Mouse (Mus musculus) lung, postnatal 0 days (tissue): ENCODE results near the gene Prr14l. TPM values are rescaled to one million over a fixed set of nuclear protein-coding genes. Genes with fewer than 3 reads are reported as not detected.

Experiments used
- ATAC-seq: fragments of 200-750 bp; cut with Nextera tagmentation; 2 replicates; pipeline ENCODE4 v1.8.0; 2017; ENCODE audit warnings: moderate library complexity
- DNase-seq: peaks from one replicate; pipeline ENCODE4 v3.0.0-alpha.2; 2016; ENCODE audit warnings: low spot score
- H3K27ac ChIP-seq: fragments of 300-500 bp; sonication (generic); 2 replicates; pipeline ENCODE4 v1.5.1; 2014; ENCODE audit warnings: antibody characterized with exemption, mild to moderate bottlenecking, low read length, mixed read lengths
- H3K27me3 ChIP-seq: fragments of 300-500 bp; sonication (generic); replicated peaks from 2 replicates; pipeline ENCODE4 v1.6.1; 2014; ENCODE audit warnings: low read length, mixed read lengths; ENCODE audit not compliant: insufficient read depth
- H3K36me3 ChIP-seq: fragments of 300-500 bp; sonication (generic); 2 replicates; pipeline ENCODE4 v1.6.1; 2014; ENCODE audit warnings: low read length, mixed read lengths; ENCODE audit not compliant: insufficient read depth
- H3K4me1 ChIP-seq: fragments of 300-500 bp; sonication (generic); 2 replicates; pipeline ENCODE4 v1.6.1; 2014; ENCODE audit warnings: antibody characterized with exemption, low read depth, low read length, mixed read lengths; ENCODE audit not compliant: insufficient read depth
- H3K4me2 ChIP-seq: fragments of 300-500 bp; sonication (generic); replicated peaks from 2 replicates; pipeline ENCODE4 v1.6.1; 2014; ENCODE audit warnings: low read depth, mild to moderate bottlenecking, low read length, moderate library complexity, mixed read lengths
- H3K4me3 ChIP-seq: fragments of 300-500 bp; sonication (generic); 2 replicates; pipeline ENCODE4 v1.5.1; 2014; ENCODE audit warnings: low read depth, low read length
- H3K9ac ChIP-seq: fragments of 300-500 bp; sonication (generic); replicated peaks from 2 replicates; pipeline ENCODE4 v1.6.1; 2014; ENCODE audit warnings: low read depth, mild to moderate bottlenecking
- H3K9me3 ChIP-seq: fragments of 300-500 bp; sonication (generic); 2 replicates; pipeline ENCODE4 v1.6.1; 2016; ENCODE audit warnings: low read length, mixed read lengths
- CTCF ChIP-seq: IDR thresholded peaks from 2 replicates; pipeline ENCODE4 v1.5.1; 2016; ENCODE audit warnings: antibody characterized with exemption, mild to moderate bottlenecking
- EP300 ChIP-seq: IDR thresholded peaks from 2 replicates; pipeline ENCODE4 v1.6.1; 2016; ENCODE audit warnings: antibody characterized with exemption, mild to moderate bottlenecking, control low read depth
- WGBS: fragments of 180-500 bp; shearing (Covaris S2); extraction: QIAGEN DNeasy Blood & Tissue Kit; methylation state at CpG from one replicate; pipeline ENCODE4 v1.1.7; 2014; 5-methylcytosine and 5-hydroxymethylcytosine counted together
- polyA plus RNA-seq: library from polyadenylated mRNA; unstranded; fragments of >200 nt; fragmentation: Nextera tagmentation; extraction: Ambion mirVana; gene quantifications from 2 replicates; pipeline ENCODE4 v1.2.1, GENCODE M21; 2015

Gene Prr14l
- polyA plus RNA-seq = 5.2 and 9.6 TPM in 2 replicates

- H3K4me1 ChIP-seq = peaks cover 11% of the 10 kb centered on the region; the same call in 1 of the 2 replicates
- H3K27ac ChIP-seq = peak within 1 kb of the TSS; percentile 85
- peak within 1 kb of the TSS; percentile 81 for H3K4me2 ChIP-seq
- H3K27me3 ChIP-seq = no peaks in the 10 kb centered on the region
- DNase-seq = peak; percentile 97
- no peaks in the 10 kb centered on the region for H3K36me3 ChIP-seq
- 2% methylated on average over 42 of the region's 51 CpGs for WGBS
- no peaks in the 10 kb centered on the region for H3K9me3 ChIP-seq
- peak within 1 kb of the TSS; percentile 91 for H3K4me3 ChIP-seq
- peak; percentile 99 for ATAC-seq
- peak within 1 kb of the TSS; percentile 96 for H3K9ac ChIP-seq
- TF ChIP-seq EP300 (no peak), CTCF (peak; percentile 16; the same call in 1 of the 2 replicates)
Measured at GRCm38 (mm10) chr5:32853731-32854507, at the start of gene Prr14l. Gene Prr14l, minus strand, starts transcription at chr5:32854256.

- WGBS = 73% methylated on average over 3 of the region's 3 CpGs
- no peak overlapping the region for H3K4me2 ChIP-seq
- H3K4me1 ChIP-seq = no peaks in the 10 kb centered on the region
- no peak overlapping the region for H3K27ac ChIP-seq
- no peak overlapping the region for H3K9ac ChIP-seq
- H3K36me3 ChIP-seq = peaks cover 12% of the 10 kb centered on the region
- no peaks in the 10 kb centered on the region for H3K27me3 ChIP-seq
- DNase-seq (no peak), ATAC-seq (no peak)
- no peaks in the 10 kb centered on the region for H3K9me3 ChIP-seq
- no peak for TF ChIP-seq EP300
- TF ChIP-seq CTCF = no peak
- no peak overlapping the region for H3K4me3 ChIP-seq
Measured at GRCm38 (mm10) chr5:32886739-32887138, 32.7 kb upstream of the Prr14l start.

- H3K36me3 ChIP-seq = 0 out of 2 replicates have a peak, but pooled peaks cover 5% of the 10 kb centered on the region
Measured at GRCm38 (mm10) chr5:32872346-32872745, 18.3 kb upstream of the Prr14l start.

GRCm38 (mm10) chr5:32869389-32870024 is 15.5 kb upstream of the Prr14l start:
- 0 out of 2 replicates have a peak, but pooled peaks cover 5% of the 10 kb centered on the region for H3K36me3 ChIP-seq
- H3K9ac ChIP-seq = no peak overlapping the region
- no peak overlapping the region for H3K4me3 ChIP-seq
- peaks cover 3% of the 10 kb centered on the region; the same call in 1 of the 2 replicates for H3K4me1 ChIP-seq
- WGBS = 87% methylated on average over 5 of the region's 5 CpGs
- H3K27ac ChIP-seq = no peak overlapping the region
- no peak for ATAC-seq
- no peak overlapping the region for H3K4me2 ChIP-seq
- no peak for DNase-seq
- no peaks in the 10 kb centered on the region for H3K9me3 ChIP-seq
- TF ChIP-seq EP300 (no peak), CTCF (no peak)
- H3K27me3 ChIP-seq = no peaks in the 10 kb centered on the region

More at GRCm38 (mm10) chr5:32872346-32872745, 18.3 kb upstream of the Prr14l start:
- H3K4me2 ChIP-seq = no peak overlapping the region
- no peak overlapping the region for H3K4me3 ChIP-seq
- WGBS = 95% methylated on average over 5 of the region's 5 CpGs
- H3K9me3 ChIP-seq = no peaks in the 10 kb centered on the region
- TF ChIP-seq CTCF (no peak), EP300 (no peak)
- no peaks in the 10 kb centered on the region for H3K4me1 ChIP-seq
- DNase-seq (no peak), ATAC-seq (no peak)
- H3K27ac ChIP-seq = no peak overlapping the region
- H3K27me3 ChIP-seq = no peaks in the 10 kb centered on the region
- H3K9ac ChIP-seq = no peak overlapping the region

GRCm38 (mm10) chr5:32863253-32864228 is 9.5 kb upstream of the Prr14l start, which contains the start of gene Depdc5:
Gene Depdc5, plus strand, starts transcription at chr5:32863701.
- peak within 1 kb of the TSS; percentile 77 for H3K4me2 ChIP-seq
- peak within 1 kb of the TSS; percentile 76 for H3K9ac ChIP-seq

More at GRCm38 (mm10) chr5:32863253-32864228, 9.5 kb upstream of the Prr14l start, which contains the start of gene Depdc5:
- DNase-seq = peak; percentile 98
- Histone ChIP-seq H3K27ac (peak within 1 kb of the TSS; percentile 68), H3K4me3 (peak within 1 kb of the TSS; percentile 78), H3K27me3 (no peaks in the 10 kb centered on the region), H3K4me1 (peaks cover 9% of the 10 kb centered on the region; the same call in 1 of the 2 replicates), H3K36me3 (0 out of 2 replicates have a peak, but pooled peaks cover 5% of the 10 kb centered on the region), H3K9me3 (no peaks in the 10 kb centered on the region)
- WGBS = under 1% methylated on average over 42 of the region's 64 CpGs
- TF ChIP-seq EP300 (peak; percentile 47), CTCF (no peak)
- ATAC-seq = peak; percentile 99
